14 mouse cellular contexts compared by ENCODE assay signal in genomic region chr10:97478259-97478658, GRCm38 (mm10). TPM values are rescaled to one million over a fixed set of nuclear protein-coding genes. Genes with fewer than 3 reads are reported as not detected.
A peak's percentile ranks its signal among the peaks of the same experiment; 100 is the strongest.
DNase-seq lines count a peak whose midpoint lies in the region; ATAC-seq and TF ChIP-seq lines count a peak whose summit lies in the region.
"Had no signal": no experiment of that assay in that cellular context is flagged by ENCODE, and none has a peak within 500 bp of the region (broad histone marks: within the 10 kb centered on the region; RNA-seq: fewer than 3 reads in every experiment).

No protein-coding gene starts in this region.

- no peak overlapping the region for H3K4me2 ChIP-seq in kidney, postnatal 0 days (ENCODE audit: low read length)
- H3K4me2 ChIP-seq in embryonic facial prominence, embryonic 14.5 days (ENCODE audit: low read depth, low read length), result peak overlapping the region; percentile 48
- no peak overlapping the region for H3K4me2 ChIP-seq in stomach, embryonic 14.5 days (replicated peaks; ENCODE audit: low read depth, low read length)

- H3K4me1 ChIP-seq in kidney, postnatal 0 days (replicated peaks; ENCODE audit: insufficient read depth, low read length), result 0 out of 2 replicates have a peak, but pooled peaks cover 3% of the 10 kb centered on the region
- peaks cover 22% of the 10 kb centered on the region for H3K4me1 ChIP-seq in embryonic facial prominence, embryonic 14.5 days (ENCODE audit: control insufficient read depth, insufficient read depth, low read length)
- peaks cover 10% of the 10 kb centered on the region; the same call in 1 of the 2 replicates for H3K4me1 ChIP-seq in stomach, embryonic 14.5 days (ENCODE audit: control insufficient read depth, insufficient read depth, low read length)

- intact Hi-C loops in gastrocnemius, adult 2 months (cut with DNase I), result no loop called here
- intact Hi-C loops in gastrocnemius, postnatal 36 days (cut with DNase I), result no loop called here

- peak overlapping the region; percentile 67 for H3K4me3 ChIP-seq in gastrocnemius, adult 2 months
- H3K4me3 ChIP-seq in kidney, postnatal 0 days (replicated peaks; ENCODE audit: low read depth, low read length), result no peak overlapping the region
- no peak overlapping the region for H3K4me3 ChIP-seq in embryonic facial prominence, embryonic 14.5 days (ENCODE audit: low read depth, low read length)
- H3K4me3 ChIP-seq in stomach, embryonic 14.5 days (ENCODE audit: low read depth, low read length), result no peak overlapping the region
- H3K4me3 ChIP-seq: hindbrain, embryonic 10.5 days had no signal

- no peaks in the 10 kb centered on the region for H3K36me3 ChIP-seq in kidney, postnatal 0 days (ENCODE audit: insufficient read depth, low read length)
- no peaks in the 10 kb centered on the region for H3K36me3 ChIP-seq in embryonic facial prominence, embryonic 14.5 days (ENCODE audit: control insufficient read depth, insufficient read depth, low read length)
- no peaks in the 10 kb centered on the region for H3K36me3 ChIP-seq in stomach, embryonic 14.5 days (ENCODE audit: control insufficient read depth, insufficient read depth, low read length)
- H3K36me3 ChIP-seq: hindbrain, embryonic 10.5 days; midbrain, embryonic 10.5 days had no signal

- no peak for TF ChIP-seq CTCF in gastrocnemius, adult 2 months (IDR thresholded peaks at IDR 0.05)
- TF ChIP-seq CTCF in kidney, postnatal 0 days (IDR thresholded peaks at IDR 0.05; ENCODE audit: low read depth), result no peak

- no peak overlapping the region for H3K9ac ChIP-seq in kidney, postnatal 0 days (ENCODE audit: low read depth, low read length)
- H3K9ac ChIP-seq in embryonic facial prominence, embryonic 14.5 days (ENCODE audit: low read depth, low read length), result peak overlapping the region; percentile 11; the same call in 1 of the 2 replicates
- H3K9ac ChIP-seq in stomach, embryonic 14.5 days (replicated peaks; ENCODE audit: low read depth, low read length), result no peak overlapping the region

- no peaks in the 10 kb centered on the region for H3K9me3 ChIP-seq in kidney, postnatal 0 days (replicated peaks; ENCODE audit: low read length)
- no peaks in the 10 kb centered on the region for H3K9me3 ChIP-seq in embryonic facial prominence, embryonic 14.5 days (ENCODE audit: control insufficient read depth, low read length)
- H3K9me3 ChIP-seq in stomach, embryonic 14.5 days (ENCODE audit: control insufficient read depth, low read depth, low read length), result no peaks in the 10 kb centered on the region
- H3K9me3 ChIP-seq: hindbrain, embryonic 10.5 days; midbrain, embryonic 10.5 days had no signal

- DNase-seq in gastrocnemius, adult 2 months, result no peak
- no peak for DNase-seq in gastrocnemius, postnatal 36 days
- DNase-seq in kidney, postnatal 0 days (ENCODE audit: low spot score), result peak; percentile 59
- no peak for DNase-seq in kidney, adult 18-20 months
- peak; percentile 55 for DNase-seq in embryonic facial prominence, embryonic 14.5 days (ENCODE audit: low spot score)
- no peak for DNase-seq in cerebellum, adult 8-10 months
- DNase-seq in adrenal gland, adult 2 months, result no peak
- DNase-seq: cerebellum, postnatal 36 days; kidney, postnatal 25 days; right cerebral cortex, postnatal 4 days; thymus, adult 18-20 months had no signal

- no peaks in the 10 kb centered on the region for H3K27me3 ChIP-seq in kidney, postnatal 0 days (ENCODE audit: insufficient read depth, low read length)
- H3K27me3 ChIP-seq in embryonic facial prominence, embryonic 14.5 days (replicated peaks; ENCODE audit: control insufficient read depth, insufficient read depth, low read length), result no peaks in the 10 kb centered on the region
- no peaks in the 10 kb centered on the region for H3K27me3 ChIP-seq in stomach, embryonic 14.5 days (ENCODE audit: control insufficient read depth, insufficient read depth, low read length)

- 59% methylated on average over 3 of the region's 3 CpGs for WGBS in kidney, postnatal 0 days
- WGBS in embryonic facial prominence, embryonic 14.5 days, result 40% methylated on average over 3 of the region's 3 CpGs
- 48% methylated on average over 3 of the region's 3 CpGs for WGBS in stomach, embryonic 14.5 days

- no peak for ATAC-seq in kidney, postnatal 0 days (replicated peaks; ENCODE audit: low FRiP score, low read depth)
- no peak for ATAC-seq in embryonic facial prominence, embryonic 14.5 days (ENCODE audit: low read depth)
- ATAC-seq in stomach, embryonic 14.5 days (ENCODE audit: insufficient number of reproducible peaks, insufficient read depth, low FRiP score, low read depth), result no peak

- H3K27ac ChIP-seq in gastrocnemius, adult 2 months, result peak overlapping the region; percentile 86
- H3K27ac ChIP-seq in kidney, postnatal 0 days, result peak overlapping the region; percentile 62
- H3K27ac ChIP-seq in embryonic facial prominence, embryonic 14.5 days (replicated peaks; ENCODE audit: low read depth, low read length), result peak overlapping the region; percentile 93
- H3K27ac ChIP-seq in stomach, embryonic 14.5 days (ENCODE audit: low read length), result peak overlapping the region; percentile 94
- H3K27ac ChIP-seq: hindbrain, embryonic 10.5 days; midbrain, embryonic 10.5 days had no signal

RNA-seq across cellular contexts. Expression of gene Dcn, which starts 1.1 kb away (rescaled TPM):
- 100 to 1,000 TPM; 271 to 502 TPM for total RNA-seq in gastrocnemius, adult 2 months (2021)
- 100 to 1,000 TPM; 271 to 286 TPM for total RNA-seq in gastrocnemius, postnatal 36 days (2021)
- polyA plus RNA-seq in kidney, postnatal 0 days (2015; fragmentation: Nextera tagmentation; extraction: Ambion mirVana), result 186 and 199 TPM in 2 replicates
- polyA plus RNA-seq in embryonic facial prominence, embryonic 14.5 days (2014; fragmentation: Nextera tagmentation; extraction: Ambion mirVana), result 710 and 776 TPM in 2 replicates
- 715 and 742 TPM in 2 replicates for polyA plus RNA-seq in stomach, embryonic 14.5 days (2014; fragmentation: Nextera tagmentation; extraction: Ambion mirVana)
- 100 to 1,000 TPM; 209 to 328 TPM for total RNA-seq in adrenal gland, adult 2 months (2021)
- polyA plus RNA-seq in adrenal gland, adult 2 months (2012; rRNA removed), result 29.7 and 31.3 TPM in 2 replicates

Comparison
In these comparisons a context has a peak if more than half of its experiments do, and no peak if none do; other contexts are left out.
1. DNase-seq: peak in kidney, postnatal 0 days (single experiment) and embryonic facial prominence, embryonic 14.5 days (single experiment); none in gastrocnemius, adult 2 months (single experiment), gastrocnemius, postnatal 36 days (0 of 2), kidney, adult 18-20 months (single experiment), cerebellum, adult 8-10 months (single experiment) and adrenal gland, adult 2 months (single experiment).
2. Peak in every context shown above with its lines, with median percentiles within 50 percentile points of each other: H3K27ac ChIP-seq.